Mouse (Mus musculus): ENCODE results near the gene Cys1.
"Not testable (repeated sequence)": the region's sequence is repeated elsewhere in the genome, so short reads cannot be mapped to it uniquely, and the experiment has no call there.

Gene Cys1

DNA sequence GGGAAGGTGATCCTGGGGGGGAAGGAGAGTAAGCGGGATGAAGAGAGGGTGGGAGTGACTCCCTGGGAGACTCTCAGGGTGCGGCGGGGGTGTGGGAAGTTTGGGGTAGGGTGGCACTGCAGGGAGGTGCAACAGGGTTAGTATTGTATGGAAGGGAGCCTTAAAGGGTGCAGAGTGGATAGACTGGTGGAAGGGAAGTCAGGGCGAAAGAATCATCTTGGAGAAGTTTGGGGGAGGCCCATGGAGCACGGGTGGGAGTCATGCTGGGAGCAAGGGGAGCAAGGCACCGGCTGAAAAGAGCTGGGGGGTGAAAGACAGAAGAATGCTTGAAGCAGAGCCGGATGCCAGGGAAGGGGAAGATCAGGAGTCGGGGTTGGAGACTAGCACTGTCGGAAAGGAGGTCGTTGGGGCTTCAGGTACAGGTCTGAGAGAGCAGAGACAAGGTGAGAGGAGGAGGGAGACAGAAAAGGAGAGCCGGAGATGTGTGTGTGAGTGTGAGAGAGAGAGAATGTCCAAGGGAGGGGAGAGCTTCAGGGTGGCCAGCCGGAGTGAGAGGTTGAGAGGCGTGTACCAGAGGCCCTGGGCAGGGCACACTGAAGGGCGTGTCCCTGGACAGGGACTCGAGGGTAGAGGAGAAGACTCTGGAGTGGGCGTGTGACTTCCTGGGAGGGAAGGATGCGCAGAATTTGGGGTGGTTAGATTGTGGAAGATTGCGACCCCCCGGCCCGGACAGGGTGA, at the start of gene Cys1:
Cys1 (minus strand) TSS at position 528 of the 738 bp plus-strand sequence.
- no peak for DNase-seq (ENCODE audit: low spot score in 2 of 2)

DNA sequence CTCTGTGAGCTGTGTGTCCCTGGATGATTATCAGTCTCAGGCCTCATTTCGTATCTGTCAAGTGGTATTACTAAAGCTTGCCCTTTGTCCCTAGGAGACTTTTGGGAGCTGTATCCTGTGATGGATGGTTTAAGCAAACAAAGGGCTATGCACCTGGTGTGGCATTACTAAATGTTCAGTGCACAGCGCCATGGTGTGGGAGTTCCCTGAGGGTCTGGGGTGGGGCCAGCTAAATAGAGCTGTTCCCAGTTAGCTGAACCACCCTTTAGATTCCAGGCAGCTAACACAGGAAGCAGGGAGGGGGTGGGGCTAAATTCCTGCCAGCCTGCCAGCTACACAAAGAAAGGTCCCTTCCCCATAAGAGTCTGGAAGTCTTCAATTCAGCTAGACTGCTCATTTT, 42.8 kb upstream of the Cys1 start:
- no peak for DNase-seq (ENCODE audit: low spot score in 2 of 2)

DNA sequence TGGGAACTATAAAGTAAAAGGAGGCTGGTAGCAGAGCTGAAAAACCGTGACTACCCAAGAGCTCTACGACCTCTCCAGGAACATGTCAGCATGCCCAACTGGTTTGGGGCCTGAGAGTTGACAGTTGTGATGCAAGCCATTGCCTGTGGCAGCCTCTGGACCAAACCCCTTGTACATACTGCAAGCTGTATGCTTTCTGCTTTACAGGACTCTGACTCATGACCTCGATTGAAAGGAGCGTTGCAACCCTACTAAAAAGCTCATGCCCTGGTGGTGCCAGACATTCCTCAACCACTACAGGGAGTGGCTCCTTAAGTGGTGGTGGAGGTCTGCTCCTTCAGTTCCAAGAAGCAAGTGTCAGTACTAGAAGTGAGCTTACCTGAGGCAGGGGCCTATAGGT, 42.2 kb upstream of the Cys1 start:
- no peak for DNase-seq (ENCODE audit: low spot score in 2 of 2)

GRCm38 (mm10) chr12:24723434-24723833, 41.8 kb upstream of the Cys1 start:
- no peak for DNase-seq (ENCODE audit: low spot score in 2 of 2)

DNA sequence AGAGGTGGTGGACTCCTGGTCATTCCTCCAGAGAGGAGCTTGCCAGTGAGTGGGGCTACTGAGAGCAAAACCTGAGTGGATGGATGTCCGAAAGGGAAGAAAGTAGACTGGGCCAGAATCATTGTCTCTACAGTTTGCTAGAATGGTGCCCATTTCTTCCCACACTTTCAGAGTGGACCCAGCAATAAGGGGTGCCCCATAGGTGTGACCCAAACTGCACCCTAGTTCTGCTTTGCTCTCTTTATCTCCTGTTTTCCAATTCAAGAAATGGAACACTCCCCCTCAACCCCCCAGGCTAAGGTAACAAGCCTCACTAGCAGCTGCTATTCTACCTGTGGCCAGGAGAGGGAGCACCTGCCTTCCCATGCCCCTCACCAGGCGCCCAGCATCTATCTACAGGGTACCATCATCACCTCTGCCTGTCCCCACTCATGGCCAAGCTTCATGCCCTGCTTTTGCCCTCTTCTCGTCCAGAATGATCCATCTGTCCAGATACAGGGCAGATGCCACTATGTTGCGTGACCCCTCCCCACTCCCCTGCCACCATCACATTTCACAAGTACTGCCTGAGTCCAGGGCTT, 35.2 kb upstream of the Cys1 start:
- peak in 1 of 2 experiments; percentile 45 for DNase-seq (ENCODE audit: low spot score in 2 of 2)

DNA sequence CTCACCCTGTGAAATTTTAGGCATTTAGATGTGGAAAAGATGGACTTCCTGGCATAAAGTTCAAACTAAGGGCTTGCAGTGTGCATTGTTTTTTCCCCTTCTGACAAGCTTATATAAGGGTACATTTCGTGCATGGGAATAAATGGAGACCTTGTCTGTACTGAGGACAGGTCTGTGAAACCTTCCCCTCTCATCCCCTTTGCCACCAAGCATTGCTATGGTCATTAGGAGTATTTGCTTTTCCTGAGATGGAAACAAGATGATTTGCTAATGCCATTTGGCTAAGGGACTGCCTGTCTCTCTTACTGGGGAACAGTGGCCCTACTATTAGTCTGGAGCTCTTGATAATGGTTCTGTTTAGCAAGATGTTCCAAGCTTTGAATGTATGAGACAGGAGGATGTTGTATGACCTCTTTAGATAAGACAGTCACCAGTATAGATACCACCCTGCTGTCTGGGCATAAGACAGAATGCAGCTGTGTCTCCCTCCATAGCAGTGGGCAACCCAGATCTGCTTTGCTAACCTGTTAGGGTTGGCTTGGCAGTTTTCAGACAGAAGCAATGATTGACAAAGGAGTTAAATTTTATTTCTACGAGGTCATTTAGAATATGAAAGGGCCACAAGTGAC, 33.8 kb upstream of the Cys1 start:
- no peak for DNase-seq (ENCODE audit: low spot score in 2 of 2)

DNA sequence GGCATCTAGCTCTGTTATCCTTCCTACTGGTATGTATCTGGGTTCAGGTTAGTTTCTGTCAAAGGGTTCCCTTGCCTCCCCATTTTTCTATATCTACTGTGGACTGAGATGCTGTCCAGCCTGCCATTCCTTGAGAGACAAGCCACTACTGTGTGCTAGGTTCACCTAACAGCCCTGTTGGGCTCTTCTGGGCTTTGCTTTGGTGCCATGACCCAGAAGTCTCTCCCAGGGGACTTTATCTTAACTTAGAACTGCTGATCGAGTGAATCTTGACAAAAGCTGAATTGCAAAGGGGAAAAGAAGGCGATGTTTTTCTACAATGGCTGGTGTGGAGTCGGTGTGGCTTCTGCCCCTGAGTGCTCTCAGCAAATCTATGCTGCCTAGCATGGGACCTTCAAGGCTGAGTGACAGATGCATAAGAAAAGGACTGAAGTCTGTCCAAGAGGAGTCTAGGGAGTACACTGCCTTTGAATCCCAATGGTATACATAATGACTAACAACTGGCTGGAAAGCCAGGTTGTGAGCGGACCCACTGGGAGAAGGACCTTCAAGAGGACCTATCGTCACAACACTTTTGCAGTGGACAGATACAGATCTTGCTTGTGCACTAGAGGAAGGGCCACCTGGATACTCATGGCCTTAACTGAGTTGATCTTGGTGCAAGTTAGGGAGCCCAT, 33.1 kb upstream of the Cys1 start:
- no peak for DNase-seq (ENCODE audit: low spot score in 2 of 2)

GRCm38 (mm10) chr12:24712396-24712795, 30.8 kb upstream of the Cys1 start:
- DNase-seq (ENCODE audit: low spot score in 2 of 2), result no peak

DNA sequence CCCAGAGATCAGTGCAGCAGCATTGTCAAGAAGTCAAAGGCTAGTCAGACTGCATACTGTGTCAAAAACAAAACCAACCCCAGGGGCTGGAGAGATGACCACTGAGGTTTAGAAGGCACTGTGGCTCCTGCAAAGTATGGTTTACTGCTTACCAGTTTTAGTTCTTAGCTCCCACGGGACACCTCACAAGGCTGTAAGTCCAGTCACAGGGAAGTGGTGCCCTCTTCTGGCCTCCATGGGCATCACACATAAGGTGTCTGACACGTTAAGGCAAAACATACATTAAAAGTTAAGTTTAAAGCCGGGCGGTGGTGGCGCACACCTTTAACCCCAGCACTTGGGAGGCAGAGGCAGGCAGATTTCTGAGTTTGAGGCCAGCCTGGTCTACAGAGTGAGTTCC, 29.1 kb upstream of the Cys1 start:
- peak in 1 of 2 experiments; percentile 36 for DNase-seq (ENCODE audit: low spot score in 2 of 2)

DNA sequence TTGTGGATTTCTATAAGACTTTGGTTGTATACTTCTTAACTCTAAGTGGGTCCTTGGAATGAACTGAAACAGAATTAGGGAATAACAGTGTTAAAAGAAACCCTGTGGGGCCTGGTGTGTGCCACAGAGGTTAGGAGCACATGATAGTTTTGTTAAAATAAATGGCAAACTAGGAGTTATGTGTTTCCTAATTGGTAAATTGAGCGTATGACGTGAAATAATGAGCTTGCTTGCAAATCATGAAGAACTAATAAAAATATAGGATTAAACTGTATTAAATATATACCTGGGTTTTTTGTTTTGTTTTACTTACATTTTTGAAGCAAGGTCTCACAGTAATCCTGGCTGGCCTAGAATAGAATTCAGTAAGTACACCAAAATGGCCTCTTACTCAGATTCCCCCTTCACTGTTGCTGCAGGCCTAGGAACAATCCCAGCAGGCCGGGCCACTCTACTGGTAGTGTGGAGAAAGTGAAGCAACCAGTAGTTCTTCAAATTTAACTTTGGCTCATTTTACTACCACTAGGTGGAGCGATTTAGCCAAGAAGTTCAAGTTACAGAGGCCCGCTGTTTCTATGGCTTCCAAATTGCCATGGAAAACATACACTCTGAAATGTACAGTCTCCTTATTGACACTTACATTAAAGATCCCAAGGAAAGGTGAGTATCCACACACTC, 28.4 kb upstream of the Cys1 start:
- DNase-seq (ENCODE audit: low spot score in 2 of 2), result peak in 1 of 2 experiments; percentile 40

DNA sequence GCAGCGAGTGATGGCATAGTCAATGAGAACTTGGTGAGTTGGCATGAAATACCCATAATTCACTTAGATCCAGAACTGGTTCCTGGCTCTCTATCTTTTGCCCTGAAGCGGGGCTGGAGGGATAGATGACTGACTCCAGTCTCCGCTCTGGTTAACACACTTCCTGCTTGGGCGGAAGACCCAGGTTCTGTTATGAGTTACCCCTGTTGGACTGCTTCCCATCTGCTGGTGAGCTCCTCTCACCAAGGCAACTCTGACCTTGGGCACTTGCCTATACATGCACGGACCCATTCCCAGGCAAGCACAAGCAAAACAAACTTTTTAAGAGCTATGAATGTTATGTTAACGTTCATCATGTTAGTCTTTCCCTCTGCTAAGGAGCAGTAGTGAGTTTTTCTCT, 27.8 kb upstream of the Cys1 start:
- DNase-seq (ENCODE audit: low spot score in 2 of 2), result no peak

DNA sequence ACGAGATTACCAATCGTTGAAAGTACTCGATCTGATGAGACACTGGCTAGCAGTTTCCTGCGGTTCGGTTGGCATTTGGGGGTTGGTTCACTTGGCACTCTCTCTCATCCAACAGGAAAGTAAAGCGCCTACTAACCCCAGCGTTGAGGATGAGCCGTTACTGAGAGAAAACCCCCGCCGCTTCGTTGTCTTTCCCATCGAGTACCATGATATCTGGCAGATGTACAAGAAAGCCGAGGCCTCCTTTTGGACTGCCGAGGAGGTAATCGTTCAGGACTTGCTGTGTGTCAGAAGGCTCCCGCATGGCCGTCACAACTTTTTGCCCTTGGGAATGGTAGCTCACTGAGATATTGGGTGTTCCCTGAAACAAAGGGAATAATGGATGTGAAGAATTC, 27.2 kb upstream of the Cys1 start:
- no peak for DNase-seq (ENCODE audit: low spot score in 2 of 2)

- DNase-seq (ENCODE audit: low spot score in 2 of 2), result peak; percentile 89 to 96
Observed at GRCm38 (mm10) chr12:24707954-24708823, 26.6 kb upstream of the Cys1 start, which contains the start of gene Rrm2. Gene Rrm2, plus strand, starts transcription at chr12:24708241.

GRCm38 (mm10) chr12:24707480-24707802, 25.8 kb upstream of the Cys1 start:
- DNase-seq (ENCODE audit: low spot score in 2 of 2), result no peak

DNA sequence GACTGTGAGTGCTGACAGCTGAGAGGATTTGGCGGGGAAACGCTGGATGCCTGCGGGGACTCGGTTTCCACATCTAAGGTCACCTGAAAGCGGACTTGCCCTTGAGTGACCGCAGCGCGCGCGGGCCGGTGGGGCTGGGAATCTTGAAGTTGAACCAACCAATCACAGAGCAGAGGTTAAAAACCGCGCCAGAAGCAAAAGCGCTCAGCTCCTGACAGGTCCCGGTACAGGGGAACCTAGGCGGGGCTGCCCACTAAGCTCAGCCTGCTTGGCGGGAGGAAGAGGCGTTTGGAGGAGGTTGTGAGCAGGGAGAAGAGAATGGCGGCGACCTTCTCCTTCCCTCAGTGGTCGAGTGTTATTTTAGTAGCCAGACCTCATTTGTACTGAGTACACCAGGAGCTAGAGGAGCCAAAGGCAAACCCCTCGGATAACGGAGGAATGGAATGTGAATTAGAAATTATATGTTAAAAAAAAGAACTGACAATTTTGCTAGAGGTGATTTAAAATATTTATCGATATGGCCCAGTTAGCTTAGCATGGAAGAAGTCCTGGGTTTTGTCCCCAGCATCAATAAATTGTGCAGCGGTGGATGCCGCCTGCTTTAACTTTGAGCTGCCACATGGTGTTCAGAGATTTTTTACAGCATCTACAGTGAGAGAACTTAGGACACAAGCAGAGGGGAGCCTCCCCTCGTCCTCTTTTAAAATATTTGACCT, 25.3 kb upstream of the Cys1 start:
- DNase-seq (ENCODE audit: low spot score in 2 of 2), result peak in 1 of 2 experiments; percentile 36

DNA sequence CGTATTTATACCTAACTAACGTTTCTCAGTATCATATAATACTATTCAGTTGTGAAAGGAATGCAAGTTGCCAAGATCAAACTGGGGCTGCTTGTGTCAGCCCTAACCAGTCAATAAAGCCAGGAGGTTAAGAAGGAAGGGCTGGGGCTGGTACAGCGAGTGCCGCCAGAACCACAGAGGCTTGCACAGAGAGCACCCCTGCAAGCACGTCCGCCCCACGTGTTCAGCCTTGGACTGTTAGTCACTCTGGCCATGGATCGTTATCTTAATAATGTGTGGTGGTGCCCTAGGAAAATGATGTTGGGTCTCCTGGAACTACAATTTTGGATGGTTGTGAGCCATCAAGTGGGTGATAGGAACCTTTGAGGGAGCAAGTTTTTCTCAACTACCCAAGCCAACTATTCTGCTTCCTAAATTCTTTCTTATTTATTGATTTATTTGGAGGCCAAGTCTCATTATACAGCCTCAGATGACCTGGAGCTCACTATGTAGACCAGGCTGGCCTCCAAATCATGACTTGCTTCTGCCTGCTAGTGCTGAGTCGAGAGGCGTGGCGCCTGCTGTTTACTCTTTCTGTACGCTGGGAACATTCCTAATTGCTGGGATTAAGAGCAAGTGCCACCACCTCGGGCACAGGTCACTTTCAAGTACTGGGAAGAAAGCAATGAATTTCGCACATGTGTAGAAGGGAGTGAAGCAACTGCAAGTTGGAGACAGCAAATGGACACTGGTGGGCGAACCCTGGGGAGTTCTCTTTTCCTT, 24.1 kb upstream of the Cys1 start:
- DNase-seq (ENCODE audit: low spot score in 2 of 2), result no peak

DNA sequence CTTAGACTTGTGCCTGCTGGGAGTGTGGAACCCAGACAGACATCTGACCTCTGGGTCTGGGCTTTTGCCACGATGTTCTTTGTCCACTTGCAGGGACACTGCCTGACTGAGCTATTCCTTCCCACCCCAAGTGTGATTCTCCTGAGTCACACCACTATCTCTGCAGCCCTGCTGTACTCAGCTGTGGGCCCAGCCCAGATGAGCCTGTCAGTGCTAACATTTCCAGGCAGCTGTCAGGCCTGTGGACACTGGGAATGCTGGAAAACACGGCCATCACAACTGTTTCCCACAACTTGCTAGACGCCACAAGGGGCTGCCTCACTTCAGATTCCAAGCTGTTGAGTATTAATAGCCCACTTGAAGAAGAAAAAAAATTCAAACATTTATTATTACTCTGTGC, 21.4 kb upstream of the Cys1 start:
- no peak for DNase-seq (ENCODE audit: low spot score in 2 of 2)

DNA sequence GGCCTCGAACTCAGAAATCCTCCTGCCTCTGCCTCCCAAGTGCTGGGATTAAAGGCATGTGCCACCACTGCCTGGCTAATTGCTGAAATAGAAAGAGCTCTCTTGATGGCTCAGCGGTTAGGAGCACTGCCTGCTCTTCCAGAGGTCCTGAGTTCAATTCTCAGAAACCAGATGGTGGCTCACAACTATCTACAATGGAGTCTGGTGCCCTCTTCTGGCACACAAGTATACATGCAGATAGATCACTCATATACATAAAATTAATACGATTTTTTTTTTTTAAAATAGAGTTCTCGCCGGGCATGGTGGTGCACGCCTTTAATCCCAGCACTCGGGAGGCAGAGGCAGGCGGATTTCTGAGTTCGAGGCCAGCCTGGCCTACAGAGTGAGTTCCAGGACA, 20.0 kb upstream of the Cys1 start:
- DNase-seq (ENCODE audit: low spot score in 2 of 2), result not testable (repeated sequence)

GRCm38 (mm10) chr12:24699578-24699977, 18.0 kb upstream of the Cys1 start:
- no peak for DNase-seq (ENCODE audit: low spot score in 2 of 2)

DNA sequence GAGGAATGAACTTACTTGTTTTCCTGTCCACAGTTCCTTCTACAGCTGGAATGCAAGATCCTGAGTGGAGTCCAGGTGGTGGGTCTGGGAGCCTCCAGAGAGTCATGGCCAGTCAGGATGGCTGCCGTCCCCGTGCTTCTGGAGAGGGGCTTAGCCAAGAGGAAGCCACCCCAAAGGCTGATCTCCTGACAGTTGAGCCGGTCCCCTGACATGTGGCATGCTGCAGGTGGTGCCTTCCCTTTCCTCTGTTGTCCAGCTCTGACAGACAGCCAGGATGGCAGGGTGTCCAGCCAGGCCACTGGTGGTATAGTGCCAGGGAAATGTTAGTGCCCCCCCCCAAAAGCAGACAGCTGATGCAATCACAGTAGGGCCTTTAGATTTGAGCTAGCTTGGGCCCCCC, 16.9 kb upstream of the Cys1 start:
- no peak for DNase-seq (ENCODE audit: low spot score in 2 of 2)

Data from cerebellum, postnatal 4 days (tissue).